In the genomic region with DNA sequence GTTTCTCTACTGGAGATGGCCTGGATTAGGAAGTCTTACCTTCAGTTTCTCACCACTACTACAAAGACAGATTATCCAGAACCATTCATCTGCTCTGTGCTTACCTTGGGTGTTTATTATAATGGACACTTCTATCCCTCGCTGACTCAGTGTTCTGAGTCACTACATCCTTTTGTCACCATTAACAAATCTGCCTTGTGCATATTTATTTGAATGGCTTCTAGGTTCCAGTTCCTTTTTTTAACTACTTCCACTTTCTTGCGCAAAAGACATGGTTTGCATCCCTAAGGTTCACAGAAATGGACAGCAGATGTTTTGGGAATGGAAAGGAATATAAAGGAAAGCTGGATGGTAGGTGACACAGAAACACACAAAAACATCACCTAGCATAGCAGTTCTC, we compare ENCODE assay signal across 20 mouse cellular contexts. TPM values are rescaled to one million over a fixed set of nuclear protein-coding genes. Genes with fewer than 3 reads are reported as not detected.
"Had no signal": no experiment of that assay in that cellular context is flagged by ENCODE, and none has a peak within 500 bp of the region (broad histone marks: within the 10 kb centered on the region; RNA-seq: fewer than 3 reads in every experiment).

No protein-coding gene starts in this region.

- H3K4me3 ChIP-seq: limb, embryonic 12.5 days; midbrain, embryonic 12.5 days; myocyte; neural tube, embryonic 15.5 days had no signal

- ATAC-seq: intestine, embryonic 16.5 days; lung, postnatal 0 days; midbrain, embryonic 16.5 days had no signal

- H3K9me3 ChIP-seq: limb, embryonic 12.5 days; midbrain, embryonic 12.5 days; neural tube, embryonic 15.5 days had no signal

- H3K27me3 ChIP-seq: limb, embryonic 12.5 days; midbrain, embryonic 12.5 days; neural tube, embryonic 15.5 days had no signal

- H3K27ac ChIP-seq: kidney, postnatal 0 days; limb, embryonic 12.5 days; liver, embryonic 14.5 days; midbrain, embryonic 12.5 days; neural tube, embryonic 15.5 days had no signal

- H3K9ac ChIP-seq: limb, embryonic 12.5 days; liver, embryonic 14.5 days; midbrain, embryonic 12.5 days; neural tube, embryonic 15.5 days had no signal

- H3K4me2 ChIP-seq: limb, embryonic 12.5 days; midbrain, embryonic 12.5 days; neural tube, embryonic 15.5 days had no signal

- H3K4me1 ChIP-seq: midbrain, embryonic 12.5 days had no signal

- DNase-seq: kidney, adult 9 months; kidney, postnatal 36 days; liver; lung, adult 2 months; lung, postnatal 36 days; retina, postnatal 1 day; right cerebral cortex, postnatal 4 days; spleen, adult 18-20 months; thymus, adult 18-20 months; thymus, postnatal 14 days had no signal

- H3K36me3 ChIP-seq: limb, embryonic 12.5 days; midbrain, embryonic 12.5 days; neural tube, embryonic 15.5 days had no signal

RNA-seq across cellular contexts. Expression of a gene that starts 27.0 kb away (rescaled TPM):
- total RNA-seq: megakaryocyte-erythroid progenitor cell, adult 5-6 weeks had no signal
